Mouse (Mus musculus) lung, embryonic 15.5 days (tissue): ENCODE results near the gene Rxra. TPM values are rescaled to one million over a fixed set of nuclear protein-coding genes. Genes with fewer than 3 reads are reported as not detected.

Source experiments
- ATAC-seq: fragments of 200-750 bp; cut with Nextera tagmentation; 2 replicates; pipeline ENCODE4 v1.8.0; 2017; ENCODE audit warnings: moderate number of reproducible peaks, borderline replicate concordance; ENCODE audit not compliant: low FRiP score, low TSS enrichment; ENCODE audit errors: extremely low read depth
- H3K27ac ChIP-seq: fragments of 300-500 bp; sonication (generic); 2 replicates; pipeline ENCODE4 v1.5.1; 2015; ENCODE audit warnings: moderate library complexity, mild to moderate bottlenecking, inconsistent platforms
- H3K27me3 ChIP-seq: fragments of 300-500 bp; sonication (generic); 2 replicates; pipeline ENCODE4 v1.6.1; 2015; ENCODE audit warnings: inconsistent platforms
- H3K36me3 ChIP-seq: fragments of 300-500 bp; sonication (generic); 2 replicates; pipeline ENCODE4 v1.6.1; 2015; ENCODE audit warnings: inconsistent platforms
- H3K4me1 ChIP-seq: fragments of 300-500 bp; sonication (generic); 2 replicates; pipeline ENCODE4 v1.6.1; 2015; ENCODE audit warnings: inconsistent platforms
- H3K4me2 ChIP-seq: fragments of 300-500 bp; sonication (generic); 2 replicates; pipeline ENCODE4 v1.6.1; 2015; ENCODE audit warnings: inconsistent platforms, mild to moderate bottlenecking, moderate library complexity
- H3K4me3 ChIP-seq: fragments of 300-500 bp; sonication (generic); 2 replicates; pipeline ENCODE4 v1.5.1; 2015; ENCODE audit warnings: mild to moderate bottlenecking, inconsistent platforms
- H3K9ac ChIP-seq: fragments of 300-500 bp; sonication (generic); 2 replicates; pipeline ENCODE4 v1.6.1; 2015; ENCODE audit warnings: inconsistent platforms
- H3K9me3 ChIP-seq: fragments of 300-500 bp; sonication (generic); 2 replicates; pipeline ENCODE4 v1.6.1; 2016; ENCODE audit warnings: inconsistent platforms
- WGBS: fragments of 180-500 bp; shearing (Covaris S2); methylation state at CpG from one replicate; pipeline ENCODE4 v1.1.7; 2015; 5-methylcytosine and 5-hydroxymethylcytosine counted together
- polyA plus RNA-seq: library from polyadenylated mRNA; unstranded; fragments of >200 nt; fragmentation: Nextera tagmentation; extraction: Ambion mirVana; gene quantifications from 2 replicates; pipeline ENCODE4 v1.2.1, GENCODE M21; 2015

The Rxra gene
- polyA plus RNA-seq, 1 experiment from 2014 or later, result 13.5 TPM

DNA sequence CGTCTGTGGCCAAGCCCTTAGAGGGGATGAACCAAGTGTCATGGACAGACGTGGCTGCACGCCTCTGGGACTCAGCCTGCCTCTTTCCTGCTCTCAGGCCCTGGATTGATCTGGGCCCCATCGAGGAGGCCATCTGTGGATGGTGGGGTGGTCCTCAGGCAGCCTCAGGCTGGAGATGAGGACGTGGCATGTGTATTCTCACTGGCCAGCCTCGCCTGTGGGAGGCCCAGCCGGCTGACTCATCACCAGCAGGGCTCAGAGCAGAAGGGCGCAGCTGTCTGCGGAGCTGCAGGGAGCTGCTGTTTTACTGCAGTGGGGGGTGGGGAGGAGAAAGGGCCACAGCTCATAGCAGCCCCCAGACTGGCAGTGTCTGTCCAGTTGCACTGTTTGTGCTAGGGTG lies 126.3 kb downstream of the Rxra start:
- H3K36me3 ChIP-seq, result no peaks in the 10 kb centered on the region
- H3K27ac ChIP-seq, result no peak overlapping the region
- H3K4me2 ChIP-seq, result no peak overlapping the region
- H3K9ac ChIP-seq, result no peak overlapping the region
- 28% methylated on average over 9 of the region's 9 CpGs for WGBS
- no peaks in the 10 kb centered on the region for H3K9me3 ChIP-seq
- ATAC-seq, result peak; percentile 82
- peaks cover 10% of the 10 kb centered on the region; the same call in 1 of the 2 replicates for H3K4me1 ChIP-seq
- no peak overlapping the region for H3K4me3 ChIP-seq
- no peaks in the 10 kb centered on the region for H3K27me3 ChIP-seq

DNA sequence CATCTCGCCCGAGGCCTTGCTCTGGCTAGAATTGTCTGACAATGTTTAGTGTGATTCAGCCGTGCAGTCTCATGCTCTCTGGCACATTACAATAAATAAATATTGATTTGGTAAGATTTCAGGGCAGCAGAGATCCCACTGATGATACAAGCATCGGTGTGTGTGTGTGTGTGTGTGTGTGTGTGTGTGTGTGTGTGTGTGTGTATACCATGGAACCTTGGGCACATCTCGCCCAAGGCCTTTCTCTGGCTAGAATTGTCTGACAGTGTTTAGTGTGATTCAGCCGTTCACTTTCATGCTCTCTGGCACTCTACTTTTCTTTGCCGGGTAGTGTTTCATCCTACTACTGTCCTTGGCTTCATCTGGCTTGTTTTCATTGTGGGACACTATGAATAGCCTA lies 130.5 kb downstream of the Rxra start:
- Histone ChIP-seq H3K4me1 (peaks cover 10% of the 10 kb centered on the region; the same call in 1 of the 2 replicates), H3K9ac (no peak overlapping the region), H3K4me3 (no peak overlapping the region), H3K27ac (no peak overlapping the region), H3K4me2 (no peak overlapping the region), H3K36me3 (no peaks in the 10 kb centered on the region), H3K27me3 (no peaks in the 10 kb centered on the region), H3K9me3 (no peaks in the 10 kb centered on the region)
- WGBS, result 83% methylated on average over 7 of the region's 7 CpGs
- ATAC-seq, result no peak

DNA sequence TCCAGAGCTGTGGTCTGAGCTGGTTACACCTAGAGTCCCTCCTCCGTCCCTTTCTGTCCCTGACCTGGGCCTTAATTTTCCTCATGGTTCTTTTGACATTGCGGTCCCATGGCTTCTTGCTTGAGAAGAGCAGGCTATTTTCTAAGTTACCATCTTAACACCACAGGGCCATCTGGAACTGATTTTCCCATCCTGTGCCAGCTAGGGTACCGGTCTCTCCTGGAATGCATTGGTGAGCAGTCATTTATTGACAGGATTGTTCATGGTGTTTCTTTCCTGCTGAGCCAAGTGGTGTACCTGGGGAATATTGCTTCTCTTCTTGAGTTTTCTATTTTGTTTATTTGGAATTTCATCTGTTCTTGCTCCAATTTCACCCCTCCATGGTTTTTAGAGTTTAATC lies 131.4 kb downstream of the Rxra start:
- peaks cover 6% of the 10 kb centered on the region for H3K4me1 ChIP-seq
- WGBS, result 91% methylated on average over 3 of the region's 3 CpGs
- H3K27ac ChIP-seq, result no peak overlapping the region
- H3K4me2 ChIP-seq, result no peak overlapping the region
- H3K4me3 ChIP-seq, result no peak overlapping the region
- H3K27me3 ChIP-seq, result no peaks in the 10 kb centered on the region
- H3K9me3 ChIP-seq, result no peaks in the 10 kb centered on the region
- ATAC-seq, result no peak
- H3K9ac ChIP-seq, result no peak overlapping the region
- no peaks in the 10 kb centered on the region for H3K36me3 ChIP-seq

DNA sequence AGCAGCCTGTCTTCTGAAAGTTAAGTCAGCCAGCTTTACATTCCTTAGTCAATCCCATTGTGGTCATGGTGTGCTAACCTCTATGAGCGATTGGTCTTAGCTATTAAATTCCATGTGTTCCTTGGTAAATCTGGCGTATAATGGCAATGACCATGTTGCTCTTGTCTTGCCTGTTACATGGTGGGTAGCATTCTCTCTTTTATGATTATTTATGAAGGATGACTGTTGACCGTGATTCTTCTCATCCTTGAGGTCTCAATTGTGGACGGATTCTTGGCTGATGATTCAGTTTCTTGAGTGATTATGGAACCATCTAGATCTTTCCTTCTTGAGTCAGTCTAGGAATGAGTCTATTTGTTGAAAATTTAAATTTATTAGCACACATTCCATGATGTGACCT lies 133.7 kb downstream of the Rxra start:
- no peak overlapping the region for H3K9ac ChIP-seq
- no peaks in the 10 kb centered on the region for H3K9me3 ChIP-seq
- ATAC-seq, result no peak
- no peak overlapping the region for H3K4me3 ChIP-seq
- peaks cover 19% of the 10 kb centered on the region for H3K4me1 ChIP-seq
- H3K27me3 ChIP-seq, result no peaks in the 10 kb centered on the region
- no peak overlapping the region for H3K27ac ChIP-seq
- H3K36me3 ChIP-seq, result no peaks in the 10 kb centered on the region
- no peak overlapping the region for H3K4me2 ChIP-seq
- 72% methylated on average over 4 of the region's 4 CpGs for WGBS

Other genes with a start within 250 kb of the Rxra start
- gene Vav2, start 249.4 kb upstream of the Rxra start, polyA plus RNA-seq, result 9.0 and 9.7 TPM in 2 replicates
- gene Brd3os, start 234.1 kb upstream of the Rxra start, polyA plus RNA-seq, result 6.2 and 7.1 TPM in 2 replicates
- 89.1 and 90.0 TPM in 2 replicates for gene Brd3, start 168.8 kb upstream of the Rxra start, polyA plus RNA-seq
- gene Wdr5, start 161.3 kb upstream of the Rxra start, polyA plus RNA-seq, result 60.4 and 61.2 TPM in 2 replicates
- 76.4 and 78.9 TPM in 2 replicates for gene Col5a1, start 210.0 kb downstream of the Rxra start, polyA plus RNA-seq